Mouse (Mus musculus): ENCODE measurements at regions not wholly inside any gene's neighbourhood (a gene's known extent, or its start where the extent isn't known, plus 50 kb on each side); places are given as distances from the start of the nearest gene placed in this dataset.

DNA sequence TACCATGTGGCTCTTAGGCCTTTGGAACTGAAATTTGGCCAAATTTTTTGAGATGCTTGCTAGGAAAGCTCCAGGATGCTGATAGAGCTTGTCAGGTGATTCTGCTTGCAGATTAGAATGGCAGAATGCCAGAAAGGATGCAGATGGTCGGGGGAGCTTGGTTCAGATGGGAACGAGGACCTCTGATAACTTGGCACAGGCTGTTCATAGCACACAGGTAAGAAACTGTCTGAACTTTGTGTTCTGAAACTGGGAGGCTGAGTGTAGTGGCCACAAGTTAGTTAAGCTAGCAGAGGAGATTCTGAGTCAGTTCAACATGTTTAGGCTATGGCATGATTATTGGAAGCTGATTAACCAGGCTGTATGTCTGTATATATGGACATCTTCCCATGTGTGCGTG is 174.3 kb downstream of the Abcc12 start:
- Histone ChIP-seq H3K4me1 (ENCODE audit: control insufficient read depth, insufficient read depth, low read length) (no peaks in the 10 kb centered on the region), H3K4me3 (replicated peaks; ENCODE audit: control insufficient read depth, low read depth, low read length) (no peak overlapping the region), H3K27ac (ENCODE audit: control insufficient read depth, insufficient read depth, low read depth, low read length, poor library complexity) (no peak overlapping the region)
- TF ChIP-seq POLR2A (IDR thresholded peaks at IDR 0.05; ENCODE audit: borderline replicate concordance, control insufficient read depth, low read depth, low read length) (no peak), CTCF (IDR thresholded peaks at IDR 0.05; ENCODE audit: control insufficient read depth, insufficient read depth, low read length) (no peak)
- WGBS = 25% methylated on average over 3 of the region's 3 CpGs

DNA sequence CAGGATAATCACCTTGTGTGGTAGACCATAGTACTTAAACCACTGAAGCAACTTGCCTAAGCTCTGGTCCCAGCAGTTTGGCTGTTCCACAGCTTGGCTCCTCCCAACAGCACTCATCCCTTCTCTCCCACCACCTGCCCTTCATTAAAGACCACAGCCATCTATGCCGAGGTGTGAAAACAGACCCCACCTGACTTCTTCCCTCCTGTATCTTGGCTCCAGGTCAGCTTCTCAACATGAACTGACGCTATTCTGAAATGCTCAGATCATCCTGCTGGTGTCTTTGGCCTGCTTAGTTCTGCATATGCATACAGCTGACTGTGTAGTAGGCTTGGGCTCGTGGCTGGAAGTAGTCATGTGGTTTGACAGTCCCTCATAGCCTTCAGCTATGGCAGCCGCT is 177.1 kb downstream of the Abcc12 start:
- Histone ChIP-seq H3K4me1 (ENCODE audit: control insufficient read depth, insufficient read depth, low read length) (no peaks in the 10 kb centered on the region), H3K27ac (ENCODE audit: control insufficient read depth, insufficient read depth, low read depth, low read length, poor library complexity) (no peak overlapping the region), H3K4me3 (replicated peaks; ENCODE audit: control insufficient read depth, low read depth, low read length) (no peak overlapping the region)
- 64% methylated on average over 4 of the region's 4 CpGs for WGBS
- TF ChIP-seq POLR2A (IDR thresholded peaks at IDR 0.05; ENCODE audit: borderline replicate concordance, control insufficient read depth, low read depth, low read length) (no peak), CTCF (IDR thresholded peaks at IDR 0.05; ENCODE audit: control insufficient read depth, insufficient read depth, low read length) (no peak)

- 72% methylated on average over 2 of the region's 2 CpGs for WGBS
- no peak for TF ChIP-seq CTCF (IDR thresholded peaks at IDR 0.05; ENCODE audit: control insufficient read depth, insufficient read depth, low read length)
- no peak for TF ChIP-seq POLR2A (IDR thresholded peaks at IDR 0.05; ENCODE audit: borderline replicate concordance, control insufficient read depth, low read depth, low read length)
- no peak overlapping the region for H3K4me3 ChIP-seq (replicated peaks; ENCODE audit: control insufficient read depth, low read depth, low read length)
- H3K27ac ChIP-seq (ENCODE audit: control insufficient read depth, insufficient read depth, low read depth, low read length, poor library complexity) = no peak overlapping the region
- no peaks in the 10 kb centered on the region for H3K4me1 ChIP-seq (ENCODE audit: control insufficient read depth, insufficient read depth, low read length)
Observed at GRCm38 (mm10) chr8:86401946-86402345, 178.5 kb downstream of the Abcc12 start.

GRCm38 (mm10) chr8:86395121-86395520 is 185.4 kb downstream of the Abcc12 start:
- 60% methylated on average over 3 of the region's 3 CpGs for WGBS
- H3K4me3 ChIP-seq (replicated peaks; ENCODE audit: control insufficient read depth, low read depth, low read length) = no peak overlapping the region

DNA sequence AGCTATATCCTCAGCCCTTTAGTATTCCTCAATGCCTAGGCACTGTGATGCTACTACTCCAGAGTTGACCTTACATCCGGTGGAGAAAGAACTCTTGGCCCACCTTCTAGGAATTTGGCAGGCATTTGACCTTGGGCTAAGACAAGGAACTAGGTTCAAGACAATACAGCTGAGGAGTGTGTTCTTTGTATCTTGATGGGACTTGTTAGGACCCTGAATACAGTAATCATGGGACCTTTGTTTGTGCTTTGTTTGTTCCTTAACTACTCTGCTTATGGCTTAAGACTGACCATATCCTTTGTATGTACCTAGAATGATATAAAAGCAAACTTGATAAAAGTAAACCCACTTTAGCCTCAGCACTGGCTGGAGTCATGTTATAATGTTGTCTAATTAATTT is 186.7 kb downstream of the Abcc12 start:
- H3K27ac ChIP-seq (ENCODE audit: control insufficient read depth, insufficient read depth, low read depth, low read length, poor library complexity) = no peak overlapping the region
- H3K4me1 ChIP-seq (ENCODE audit: control insufficient read depth, insufficient read depth, low read length) = no peaks in the 10 kb centered on the region
- H3K4me3 ChIP-seq (replicated peaks; ENCODE audit: control insufficient read depth, low read depth, low read length) = no peak overlapping the region
- no peak for TF ChIP-seq POLR2A (IDR thresholded peaks at IDR 0.05; ENCODE audit: borderline replicate concordance, control insufficient read depth, low read depth, low read length)
- TF ChIP-seq CTCF (IDR thresholded peaks at IDR 0.05; ENCODE audit: control insufficient read depth, insufficient read depth, low read length) = no peak
- WGBS = 77% methylated on average over 1 of the region's 1 CpGs

More at GRCm38 (mm10) chr8:86395121-86395520, 185.4 kb downstream of the Abcc12 start:
- no peak overlapping the region for H3K27ac ChIP-seq (ENCODE audit: control insufficient read depth, insufficient read depth, low read depth, low read length, poor library complexity)
- TF ChIP-seq POLR2A (IDR thresholded peaks at IDR 0.05; ENCODE audit: borderline replicate concordance, control insufficient read depth, low read depth, low read length) (no peak), CTCF (IDR thresholded peaks at IDR 0.05; ENCODE audit: control insufficient read depth, insufficient read depth, low read length) (no peak)
- no peaks in the 10 kb centered on the region for H3K4me1 ChIP-seq (ENCODE audit: control insufficient read depth, insufficient read depth, low read length)

- no peak overlapping the region for H3K4me3 ChIP-seq (replicated peaks; ENCODE audit: control insufficient read depth, low read depth, low read length)
- WGBS = 70% methylated on average over 2 of the region's 2 CpGs
- H3K27ac ChIP-seq (ENCODE audit: control insufficient read depth, insufficient read depth, low read depth, low read length, poor library complexity) = no peak overlapping the region
- TF ChIP-seq POLR2A (IDR thresholded peaks at IDR 0.05; ENCODE audit: borderline replicate concordance, control insufficient read depth, low read depth, low read length) (no peak), CTCF (IDR thresholded peaks at IDR 0.05; ENCODE audit: control insufficient read depth, insufficient read depth, low read length) (no peak)
- no peaks in the 10 kb centered on the region for H3K4me1 ChIP-seq (ENCODE audit: control insufficient read depth, insufficient read depth, low read length)
Observed at GRCm38 (mm10) chr8:86393374-86393773, 187.1 kb downstream of the Abcc12 start.

- 84% methylated on average over 8 of the region's 8 CpGs for WGBS
- TF ChIP-seq CTCF (IDR thresholded peaks at IDR 0.05; ENCODE audit: control insufficient read depth, insufficient read depth, low read length) = no peak
- no peak for TF ChIP-seq POLR2A (IDR thresholded peaks at IDR 0.05; ENCODE audit: borderline replicate concordance, control insufficient read depth, low read depth, low read length)
- H3K4me3 ChIP-seq (replicated peaks; ENCODE audit: control insufficient read depth, low read depth, low read length) = no peak overlapping the region
- H3K4me1 ChIP-seq (ENCODE audit: control insufficient read depth, insufficient read depth, low read length) = no peaks in the 10 kb centered on the region
- no peak overlapping the region for H3K27ac ChIP-seq (ENCODE audit: control insufficient read depth, insufficient read depth, low read depth, low read length, poor library complexity)
Observed at GRCm38 (mm10) chr8:86390715-86391114, 189.8 kb downstream of the Abcc12 start.

DNA sequence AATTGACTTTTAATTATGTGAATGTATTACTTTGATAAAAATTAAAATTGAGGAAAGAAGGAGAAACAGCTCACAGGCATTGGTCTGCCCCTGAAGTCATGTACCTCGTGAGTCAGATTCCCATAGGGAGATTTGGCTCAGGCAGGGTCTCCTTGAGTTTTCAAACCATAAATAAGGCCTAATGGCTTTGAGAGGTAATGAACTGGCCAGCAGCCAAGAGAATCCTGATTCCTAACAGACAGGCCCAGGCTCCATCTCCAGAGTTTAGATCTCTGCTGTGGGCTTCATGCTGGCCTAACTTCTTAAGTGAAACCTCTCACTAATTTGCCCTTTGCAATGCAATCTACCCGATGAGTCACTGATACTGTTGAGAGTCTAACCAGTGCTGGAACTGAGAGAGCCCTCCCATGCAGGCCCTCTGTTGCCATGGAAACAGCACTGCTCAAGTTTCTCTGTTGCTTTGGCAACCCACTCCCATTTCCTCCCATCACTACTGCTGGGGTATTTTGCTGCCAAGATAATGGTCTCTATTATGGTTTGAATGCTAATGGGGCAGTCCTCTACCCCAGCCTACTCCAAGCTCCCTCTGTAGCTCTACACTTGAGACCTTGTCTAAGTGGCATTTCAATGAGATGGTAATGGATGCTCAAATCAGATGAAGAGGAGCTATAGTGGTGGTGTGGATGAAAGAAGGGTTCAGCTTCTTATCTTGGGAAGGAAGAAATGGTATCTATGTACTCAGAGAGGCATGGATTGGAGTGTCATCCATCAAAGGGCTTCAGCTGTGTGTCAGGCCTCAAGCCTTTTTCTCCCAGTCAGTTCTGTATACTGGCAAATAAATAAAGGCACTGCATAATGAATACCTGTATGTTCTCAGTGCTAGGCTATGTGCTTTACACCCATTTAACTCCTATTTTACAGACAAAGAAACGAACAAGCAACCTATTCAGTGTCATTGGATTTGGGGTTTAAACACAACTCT is 190.5 kb downstream of the Abcc12 start:
- 61% methylated on average over 3 of the region's 3 CpGs for WGBS
- no peak for TF ChIP-seq CTCF (IDR thresholded peaks at IDR 0.05; ENCODE audit: control insufficient read depth, insufficient read depth, low read length)
- no peak for TF ChIP-seq POLR2A (IDR thresholded peaks at IDR 0.05; ENCODE audit: borderline replicate concordance, control insufficient read depth, low read depth, low read length)
- H3K4me1 ChIP-seq (ENCODE audit: control insufficient read depth, insufficient read depth, low read length) = no peaks in the 10 kb centered on the region
- no peak overlapping the region for H3K4me3 ChIP-seq (replicated peaks; ENCODE audit: control insufficient read depth, low read depth, low read length)
- H3K27ac ChIP-seq (ENCODE audit: control insufficient read depth, insufficient read depth, low read depth, low read length, poor library complexity) = no peak overlapping the region

All from bone marrow, adult 2 months (tissue).